Mouse (Mus musculus): ENCODE data around the gene Tcea2.
A peak's percentile ranks its signal among the peaks of the same experiment; 100 is the strongest.

Gene Tcea2

DNA sequence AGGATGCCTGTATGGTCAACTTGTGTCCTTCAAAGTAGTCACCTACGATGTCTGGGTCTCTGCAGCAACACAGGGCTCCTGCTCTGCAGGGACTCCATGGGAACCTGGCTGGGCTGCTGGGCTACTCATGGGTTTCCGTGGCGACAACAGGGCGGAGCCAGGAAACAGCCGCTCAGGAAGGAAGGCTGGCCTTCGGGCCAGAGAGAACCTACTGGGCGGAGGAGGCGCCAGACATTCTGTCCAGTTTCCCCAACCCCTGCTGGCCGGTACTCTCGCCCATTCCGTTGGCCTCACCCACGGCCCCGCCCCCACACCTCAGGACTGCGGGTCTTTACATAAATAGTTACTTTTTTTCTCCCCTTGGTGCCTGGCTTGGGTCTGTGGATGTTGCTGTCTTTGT, 4.7 kb upstream of the Tcea2 start:
- DNase-seq, result peak; percentile 79

GRCm38 (mm10) chr2:181676424-181676823, 3.7 kb upstream of the Tcea2 start:
- DNase-seq, result no peak

- peak; percentile 65 for DNase-seq
These were observed 2.9 kb upstream of the Tcea2 start for GRCm38 (mm10) chr2:181677096-181677754.

GRCm38 (mm10) chr2:181677755-181678098, 2.4 kb upstream of the Tcea2 start:
- peak; percentile 43 for DNase-seq

GRCm38 (mm10) chr2:181678780-181679179, 1.3 kb upstream of the Tcea2 start:
- peak; percentile 80 for DNase-seq

DNA sequence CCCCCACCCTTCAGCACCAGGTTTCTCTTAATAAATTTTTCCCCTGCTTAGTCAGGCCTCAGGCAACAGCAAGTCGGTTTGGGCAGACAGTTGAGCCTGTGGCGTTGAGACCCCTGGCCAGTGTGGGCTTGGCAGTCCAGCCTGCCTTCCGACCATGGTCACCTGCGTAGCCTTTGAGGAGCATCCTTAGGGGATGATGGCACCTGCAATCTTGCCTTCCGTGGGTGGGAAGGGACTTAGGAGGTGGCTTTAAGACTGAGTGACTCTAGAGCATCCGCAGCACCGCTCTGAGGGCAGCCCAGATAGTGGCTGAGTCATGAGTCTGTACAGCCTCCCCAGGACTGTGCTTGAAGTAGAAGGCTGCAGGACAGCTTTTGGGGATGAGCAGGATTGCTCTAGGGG, 607 bp downstream of the Tcea2 start:
- no peak for DNase-seq

DNA sequence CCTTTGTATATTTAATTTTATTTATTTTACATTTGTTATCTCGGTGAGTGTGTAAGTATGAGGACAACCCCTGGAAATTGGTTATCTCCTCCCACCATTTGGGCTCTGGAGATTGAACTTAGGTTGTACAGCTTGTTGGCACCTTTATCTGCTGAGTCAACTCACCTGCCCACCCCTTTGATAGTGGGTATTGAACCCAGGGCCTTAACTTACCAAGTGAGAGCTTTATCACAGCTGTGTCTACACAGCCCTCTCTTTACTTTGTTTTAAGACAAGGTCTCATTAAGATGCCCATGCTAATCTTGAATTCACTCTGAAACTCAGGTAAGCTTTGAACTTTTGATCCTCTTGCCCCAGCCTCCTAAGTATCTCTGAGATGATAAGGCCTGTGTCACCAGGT, 1.9 kb downstream of the Tcea2 start:
- DNase-seq, result no peak

- DNase-seq, result no peak
These were observed 3.3 kb downstream of the Tcea2 start for GRCm38 (mm10) chr2:181683381-181683780.

DNA sequence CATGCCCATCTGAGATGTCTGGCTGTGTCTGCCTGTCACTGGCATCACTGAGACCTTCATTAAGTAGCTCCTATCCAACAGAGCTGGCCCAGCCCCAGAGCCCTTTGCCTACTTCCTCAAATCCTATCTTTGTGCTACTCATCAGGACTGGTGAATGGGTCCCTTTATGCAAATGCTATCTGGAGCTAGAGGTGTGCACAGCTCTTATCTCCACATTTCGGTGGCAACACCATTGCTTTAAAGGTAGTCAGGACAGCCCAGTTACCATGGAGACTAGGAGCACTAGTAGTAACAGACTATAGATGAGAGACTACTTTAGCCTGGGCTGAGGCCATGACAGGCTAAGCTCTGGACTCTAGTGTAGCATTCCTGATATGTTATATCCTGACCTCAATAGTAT, 4.6 kb downstream of the Tcea2 start:
- DNase-seq, result no peak

- DNase-seq, result no peak
These were observed 5.6 kb downstream of the Tcea2 start for GRCm38 (mm10) chr2:181685686-181686085.

DNA sequence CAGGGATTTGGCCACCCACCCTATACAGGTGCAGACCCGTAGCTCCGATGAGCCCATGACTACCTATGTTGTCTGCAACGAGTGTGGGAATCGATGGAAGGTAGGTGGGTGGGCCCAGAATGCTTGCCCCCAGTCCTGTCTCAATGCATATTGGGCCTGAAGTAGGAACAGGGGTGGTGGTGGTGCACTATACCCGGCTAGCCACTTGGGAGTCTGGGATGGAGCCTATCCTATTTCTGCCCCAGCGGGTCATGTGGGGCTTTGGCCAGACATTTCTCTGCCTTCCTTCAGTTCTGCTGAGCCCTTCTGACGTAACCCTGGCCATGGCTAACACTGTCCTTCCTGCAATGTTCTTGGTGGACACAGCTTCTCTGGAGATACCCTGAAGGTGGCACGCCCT, 7.5 kb downstream of the Tcea2 start:
- DNase-seq, result no peak

GRCm38 (mm10) chr2:181689466-181690160, 9.5 kb downstream of the Tcea2 start:
- DNase-seq, result no peak

GRCm38 (mm10) chr2:181691083-181691482, 11.0 kb downstream of the Tcea2 start:
- no peak for DNase-seq

DNA sequence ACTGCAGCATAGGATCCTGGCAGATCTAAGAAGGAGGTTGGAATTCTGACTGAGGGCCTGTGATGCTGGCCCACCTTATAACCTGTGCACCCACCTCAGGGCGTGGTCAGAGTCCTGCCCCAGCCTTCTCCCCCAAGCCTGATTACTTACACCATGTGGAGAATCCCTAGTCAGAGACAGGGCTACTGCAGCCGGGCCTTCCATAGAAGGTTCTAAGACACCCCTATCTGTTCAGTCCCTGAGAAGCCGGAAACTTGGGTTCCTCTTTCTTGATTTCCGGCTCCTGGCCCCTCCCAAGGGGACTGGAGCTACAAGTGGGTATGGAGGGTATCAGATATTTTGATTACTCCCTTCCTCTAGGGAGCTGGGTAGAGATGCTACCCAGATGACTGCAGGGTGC, 11.5 kb downstream of the Tcea2 start:
- no peak for DNase-seq

- no peak for DNase-seq
These were observed 12.2 kb downstream of the Tcea2 start for GRCm38 (mm10) chr2:181692304-181692703.

DNA sequence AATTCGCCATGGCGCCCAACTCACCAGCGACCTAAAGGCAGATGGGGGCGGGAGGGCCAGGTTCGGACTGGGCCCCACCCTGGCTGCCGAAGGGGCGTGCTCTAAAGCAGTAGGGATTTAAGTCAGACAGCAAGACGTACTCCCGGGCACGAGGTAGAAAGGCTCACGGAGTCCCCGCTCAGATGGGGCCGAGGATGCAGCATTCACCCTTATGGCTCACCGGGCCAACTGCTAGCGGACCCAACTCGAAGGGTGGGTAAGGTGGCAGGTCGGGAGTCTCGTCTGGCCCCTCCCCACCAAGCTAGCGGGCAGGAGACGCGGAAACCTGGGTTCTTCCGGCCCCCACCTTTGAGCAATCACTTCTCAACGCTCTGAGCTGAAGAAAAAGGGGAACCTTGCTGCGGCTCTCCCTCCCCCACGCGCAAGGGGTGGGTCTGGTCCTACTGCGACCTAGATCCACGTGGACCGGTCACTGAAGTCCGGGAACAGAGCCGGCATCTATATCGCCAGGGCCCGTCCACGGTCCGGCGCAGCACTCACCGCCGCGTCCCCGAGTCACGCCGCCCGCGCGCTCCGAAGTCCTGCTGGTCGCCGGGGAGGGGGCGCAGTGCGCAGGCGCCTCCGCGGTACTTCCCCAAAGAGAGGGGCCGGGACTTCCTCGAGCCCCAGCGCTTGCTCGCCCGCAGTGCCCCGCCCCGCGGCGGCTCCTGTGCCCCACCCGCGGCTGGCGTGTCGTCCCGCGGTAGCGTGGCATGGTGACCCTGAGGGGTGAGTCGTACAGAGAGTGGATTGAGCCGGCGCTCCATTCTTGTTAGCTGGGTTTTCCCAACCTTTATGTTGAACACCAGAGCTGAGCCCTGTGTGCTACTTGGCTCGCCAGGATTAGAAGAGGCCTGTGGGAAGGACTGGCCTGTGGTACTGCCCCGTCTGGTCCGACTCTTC, 13.5 kb downstream of the Tcea2 start, which contains the start of gene Rgs19:
Gene Rgs19 (minus strand): TSS at position 639 of the 942 bp plus-strand sequence.
- peak; percentile 85 for DNase-seq

DNA sequence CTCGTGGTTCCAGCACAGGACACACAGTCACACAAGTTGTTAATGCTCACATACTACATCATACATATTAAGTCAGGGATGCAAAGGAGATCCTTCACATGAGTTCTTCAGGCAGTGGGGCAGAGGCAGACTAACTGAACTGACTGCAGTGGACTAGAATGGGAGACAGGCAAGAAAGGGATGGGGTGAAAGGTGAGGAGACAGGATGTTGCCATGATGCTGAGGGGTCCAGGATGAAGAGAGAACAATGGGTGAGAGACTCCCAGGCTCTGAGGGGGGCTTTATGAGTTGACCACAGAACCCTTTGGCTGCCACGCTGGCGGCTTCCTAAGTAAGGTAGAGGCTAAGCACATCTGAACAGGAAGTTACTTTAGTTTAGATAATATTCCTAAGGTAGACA, 14.5 kb downstream of the Tcea2 start:
- DNase-seq, result no peak

- no peak for DNase-seq
These were observed 15.7 kb downstream of the Tcea2 start for GRCm38 (mm10) chr2:181695776-181696175.

DNA sequence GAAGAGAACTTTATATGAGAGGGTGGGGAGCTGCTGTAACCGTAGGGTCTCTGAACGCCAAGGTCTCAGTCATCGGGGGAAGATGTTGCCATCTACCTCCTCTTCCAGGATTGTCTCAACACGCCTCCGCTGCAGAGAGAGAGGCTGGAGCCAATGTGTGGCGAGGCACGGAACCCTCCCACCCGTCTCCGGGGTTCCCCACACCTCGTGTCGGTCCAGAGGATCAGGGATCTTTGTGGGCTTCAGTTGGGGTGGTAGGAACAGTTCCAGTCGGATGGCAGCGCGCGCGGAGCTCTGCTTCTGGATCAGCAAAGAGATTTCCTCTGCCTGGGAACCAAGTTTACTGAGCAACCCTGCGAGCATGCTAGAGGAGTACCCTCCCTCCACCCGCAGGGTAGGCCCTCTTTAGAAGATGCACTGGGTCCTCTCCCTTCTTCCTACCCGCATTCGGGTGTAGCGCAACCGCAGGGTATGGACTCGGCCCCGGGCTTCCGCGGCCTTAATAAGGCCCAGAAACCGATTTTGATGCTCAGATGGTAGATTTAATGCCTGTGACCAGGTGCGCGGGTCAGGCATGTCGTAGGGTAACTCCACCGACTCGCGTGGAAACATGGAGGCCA, 16.8 kb downstream of the Tcea2 start:
- no peak for DNase-seq

DNA sequence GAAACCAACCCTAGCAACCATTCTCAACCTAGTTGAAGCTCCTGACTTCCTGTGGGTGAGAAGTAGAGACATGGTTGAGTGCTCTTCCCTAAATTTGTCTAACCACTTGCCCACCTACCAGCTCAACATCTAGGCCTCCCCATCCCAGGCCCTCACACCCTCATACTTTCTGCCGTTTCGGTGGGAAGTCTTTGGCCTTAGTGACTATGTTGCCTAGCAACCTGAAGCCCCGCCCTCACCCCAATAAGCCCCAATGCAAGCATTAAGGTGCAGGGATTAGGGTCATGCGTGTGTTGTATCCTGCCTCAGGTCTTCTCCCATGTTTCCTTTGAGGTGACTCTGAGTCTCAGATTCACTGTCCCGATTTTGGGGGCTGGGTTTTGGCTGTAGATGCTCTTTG, 18.1 kb downstream of the Tcea2 start, which contains the start of gene Lkaaear1:
Gene Lkaaear1 (minus strand): TSS at position 202 of the 400 bp plus-strand sequence.
- no peak for DNase-seq

DNA sequence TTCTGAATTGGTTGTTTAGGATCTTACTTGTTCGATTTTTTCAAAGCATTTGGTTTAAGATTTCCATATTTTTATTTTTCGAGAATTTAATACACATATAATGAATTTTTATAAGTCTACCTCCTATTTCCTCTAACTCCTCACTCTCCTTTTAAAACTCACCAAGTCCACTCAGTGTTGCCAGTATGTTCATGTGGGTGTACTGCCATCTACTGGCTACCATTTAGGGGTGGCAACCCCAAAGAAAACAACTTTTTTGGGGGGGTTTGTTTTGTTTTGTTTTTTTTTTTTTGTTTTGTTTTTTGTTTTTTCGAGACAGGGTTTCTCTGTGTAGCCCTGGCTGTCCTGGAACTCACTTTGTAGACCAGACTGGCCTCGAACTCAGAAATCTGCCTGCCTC, 26.6 kb downstream of the Tcea2 start:
- DNase-seq, result peak; percentile 28

DNA sequence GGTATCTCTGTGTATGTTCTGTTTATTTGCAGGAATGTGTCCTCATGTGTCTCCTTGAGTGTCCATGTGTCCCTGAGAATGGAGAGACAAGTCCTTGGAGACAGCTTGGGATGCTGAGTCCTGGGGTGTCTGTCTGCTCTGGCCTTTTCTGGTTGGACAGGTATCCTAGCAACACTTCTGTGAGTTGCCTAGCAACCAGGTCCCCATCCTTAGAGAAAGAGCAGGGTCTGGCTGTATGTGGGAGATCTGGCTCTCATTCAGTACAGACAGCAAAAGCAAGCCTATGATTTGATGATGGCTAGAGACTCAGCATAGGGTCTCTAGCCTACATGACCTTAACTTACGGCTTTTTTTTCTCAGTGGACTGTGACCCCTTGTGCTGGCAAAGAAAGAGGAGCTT, 33.6 kb downstream of the Tcea2 start:
- DNase-seq, result no peak

GRCm38 (mm10) chr2:181714903-181715326, 34.8 kb downstream of the Tcea2 start, which contains the start of gene Oprl1:
Gene Oprl1, plus strand, starts transcription at chr2:181715016.
- no peak for DNase-seq
